Mouse (Mus musculus) monocyte, adult 2 months (primary cell): ENCODE measurements around the gene Nebl.
"Not testable (repeated sequence)": the region's sequence is repeated elsewhere in the genome, so short reads cannot be mapped to it uniquely, and the experiment has no call there.

Source experiments
- DNase-seq, 2 experiments: peaks; one replicate each; pipeline ENCODE4 v3.0.0; 2022; ENCODE audit warnings: low spot score in 2 of 2, low read depth in 1 of 2

Nebl gene

GRCm38 (mm10) chr2:17295257-17295656, 436.0 kb downstream of the Nebl start:
- not testable (repeated sequence) for DNase-seq
